Mouse (Mus musculus) hindbrain, embryonic 13.5 days (tissue): ENCODE results near the gene Atp1b3. TPM values are rescaled to one million over a fixed set of nuclear protein-coding genes. Genes with fewer than 3 reads are reported as not detected.
A peak's percentile ranks its signal among the peaks of the same experiment; 100 is the strongest.

Experiments used
- ATAC-seq: fragments of 200-750 bp; cut with Nextera tagmentation; 2 replicates; pipeline ENCODE4 v1.8.0; 2017; ENCODE audit warnings: moderate TSS enrichment; ENCODE audit not compliant: low FRiP score
- H3K27ac ChIP-seq: fragments of 300-500 bp; sonication (generic); 2 replicates; pipeline ENCODE4 v1.5.1; 2015; ENCODE audit warnings: inconsistent platforms, mild to moderate bottlenecking, moderate library complexity
- H3K27me3 ChIP-seq: fragments of 300-500 bp; sonication (generic); 2 replicates; pipeline ENCODE4 v1.6.1; 2015; ENCODE audit warnings: mild to moderate bottlenecking, inconsistent platforms
- H3K36me3 ChIP-seq: fragments of 300-500 bp; sonication (generic); 2 replicates; pipeline ENCODE4 v1.6.1; 2015; ENCODE audit warnings: mild to moderate bottlenecking, inconsistent platforms
- H3K4me1 ChIP-seq: fragments of 300-500 bp; sonication (generic); replicated peaks from 2 replicates; pipeline ENCODE4 v1.6.1; 2015; ENCODE audit warnings: inconsistent platforms
- H3K4me2 ChIP-seq: fragments of 300-500 bp; sonication (generic); 2 replicates; pipeline ENCODE4 v1.6.1; 2015; ENCODE audit warnings: inconsistent platforms, mild to moderate bottlenecking, moderate library complexity
- H3K4me3 ChIP-seq: fragments of 300-500 bp; sonication (generic); 2 replicates; pipeline ENCODE4 v1.5.1; 2015; ENCODE audit warnings: mild to moderate bottlenecking, inconsistent platforms
- H3K9ac ChIP-seq: fragments of 300-500 bp; sonication (generic); 2 replicates; pipeline ENCODE4 v1.6.1; 2015; ENCODE audit warnings: mild to moderate bottlenecking, inconsistent platforms
- H3K9me3 ChIP-seq: fragments of 300-500 bp; sonication (generic); 2 replicates; pipeline ENCODE4 v1.6.1; 2016; ENCODE audit warnings: inconsistent platforms
- WGBS: fragments of 180-500 bp; shearing (Covaris S2); methylation state at CpG from one replicate; pipeline ENCODE4 v1.1.7; 2015; 5-methylcytosine and 5-hydroxymethylcytosine counted together
- polyA plus RNA-seq: library from polyadenylated mRNA; unstranded; fragments of >200 nt; fragmentation: Nextera tagmentation; extraction: Ambion mirVana; gene quantifications from 2 replicates; pipeline ENCODE4 v1.2.1, GENCODE M21; 2015

The Atp1b3 gene
- polyA plus RNA-seq, 1 experiment from 2014 or later = 187 TPM

DNA sequence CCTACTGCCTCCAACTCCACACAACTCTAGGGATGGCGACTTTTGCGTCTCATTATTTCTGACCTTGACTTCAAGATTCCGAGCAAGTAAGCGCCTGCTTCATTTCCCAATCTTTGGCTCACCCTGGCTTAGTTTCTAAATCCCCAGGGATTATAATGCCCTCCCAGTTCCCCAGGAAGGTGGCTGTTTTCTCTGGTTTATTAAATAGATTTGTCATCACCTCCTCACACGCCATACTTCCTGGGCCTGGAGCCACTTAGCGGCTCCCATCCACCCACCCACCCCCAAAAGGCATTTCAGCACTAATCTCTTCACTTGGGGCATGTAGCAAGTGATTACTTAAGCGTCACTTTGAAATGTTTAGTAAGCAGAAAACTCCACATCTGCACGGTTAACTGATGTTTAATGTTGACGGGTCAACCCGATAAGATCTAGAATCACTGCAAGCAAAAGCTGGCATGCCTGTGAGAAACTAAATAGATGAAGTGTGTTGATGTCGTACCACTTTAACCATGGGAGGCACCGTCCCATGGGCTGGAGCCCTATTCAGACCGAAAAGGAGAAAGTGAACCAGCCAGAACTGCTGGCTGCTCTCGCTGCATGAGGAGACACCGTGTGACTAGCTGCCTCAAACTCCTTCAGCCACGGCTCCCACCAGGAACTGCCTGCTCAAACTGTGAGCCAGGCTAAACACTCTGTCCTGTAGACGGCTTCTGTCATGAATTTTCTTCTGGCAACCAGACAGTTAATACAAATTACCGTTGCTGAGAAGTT, 19.7 kb upstream of the Atp1b3 start:
- no peaks in the 10 kb centered on the region for H3K4me1 ChIP-seq
- no peaks in the 10 kb centered on the region for H3K36me3 ChIP-seq
- no peak overlapping the region for H3K4me2 ChIP-seq
- H3K4me3 ChIP-seq = no peak overlapping the region
- H3K9ac ChIP-seq = no peak overlapping the region
- H3K27me3 ChIP-seq = no peaks in the 10 kb centered on the region
- WGBS = 76% methylated on average over 18 of the region's 18 CpGs
- no peaks in the 10 kb centered on the region for H3K9me3 ChIP-seq
- no peak for ATAC-seq
- H3K27ac ChIP-seq = no peak overlapping the region

GRCm38 (mm10) chr9:96382756-96383155, 18.5 kb upstream of the Atp1b3 start:
- no peaks in the 10 kb centered on the region for H3K36me3 ChIP-seq

GRCm38 (mm10) chr9:96381393-96381792, 17.2 kb upstream of the Atp1b3 start:
- Histone ChIP-seq H3K4me3 (no peak overlapping the region), H3K4me2 (no peak overlapping the region), H3K4me1 (no peaks in the 10 kb centered on the region), H3K9ac (no peak overlapping the region), H3K36me3 (no peaks in the 10 kb centered on the region), H3K27ac (no peak overlapping the region), H3K9me3 (no peaks in the 10 kb centered on the region), H3K27me3 (no peaks in the 10 kb centered on the region)
- ATAC-seq = no peak
- WGBS = 89% methylated on average over 13 of the region's 13 CpGs

More at GRCm38 (mm10) chr9:96382756-96383155, 18.5 kb upstream of the Atp1b3 start:
- Histone ChIP-seq H3K27ac (no peak overlapping the region), H3K27me3 (no peaks in the 10 kb centered on the region), H3K4me3 (no peak overlapping the region), H3K9ac (no peak overlapping the region), H3K4me1 (no peaks in the 10 kb centered on the region), H3K4me2 (no peak overlapping the region), H3K9me3 (no peaks in the 10 kb centered on the region)
- 88% methylated on average over 4 of the region's 4 CpGs for WGBS
- ATAC-seq = no peak

GRCm38 (mm10) chr9:96379551-96379950, 15.3 kb upstream of the Atp1b3 start:
- H3K27ac ChIP-seq = no peak overlapping the region
- H3K4me1 ChIP-seq = no peaks in the 10 kb centered on the region
- H3K36me3 ChIP-seq = no peaks in the 10 kb centered on the region
- H3K9ac ChIP-seq = no peak overlapping the region
- H3K4me3 ChIP-seq = no peak overlapping the region
- no peaks in the 10 kb centered on the region for H3K9me3 ChIP-seq
- H3K4me2 ChIP-seq = no peak overlapping the region
- ATAC-seq = no peak
- H3K27me3 ChIP-seq = no peaks in the 10 kb centered on the region
- WGBS = 78% methylated on average over 7 of the region's 7 CpGs

DNA sequence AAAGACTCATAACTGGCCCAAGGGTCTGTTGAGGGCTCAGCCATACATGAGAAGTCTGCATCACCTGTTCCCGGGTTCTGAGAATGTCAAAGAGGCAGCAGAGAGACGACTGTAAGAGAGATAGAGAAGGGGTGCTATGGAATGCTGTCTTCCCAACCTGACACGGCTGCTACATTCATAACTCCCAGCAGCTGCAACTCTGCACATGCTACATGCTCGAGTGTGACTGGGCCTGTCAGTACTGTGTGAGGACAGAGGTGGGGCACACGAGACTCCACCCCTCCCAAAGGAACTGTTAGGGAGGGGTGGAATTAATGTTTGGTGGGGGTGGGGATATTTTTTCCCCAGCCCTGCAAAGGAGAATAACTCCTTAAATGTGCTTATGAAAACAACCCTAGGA, 14.5 kb upstream of the Atp1b3 start:
- Histone ChIP-seq H3K4me3 (no peak overlapping the region), H3K4me1 (no peaks in the 10 kb centered on the region), H3K27ac (no peak overlapping the region), H3K9ac (no peak overlapping the region), H3K36me3 (no peaks in the 10 kb centered on the region), H3K4me2 (no peak overlapping the region), H3K27me3 (no peaks in the 10 kb centered on the region), H3K9me3 (no peaks in the 10 kb centered on the region)
- WGBS = 75% methylated on average over 5 of the region's 5 CpGs
- no peak for ATAC-seq

DNA sequence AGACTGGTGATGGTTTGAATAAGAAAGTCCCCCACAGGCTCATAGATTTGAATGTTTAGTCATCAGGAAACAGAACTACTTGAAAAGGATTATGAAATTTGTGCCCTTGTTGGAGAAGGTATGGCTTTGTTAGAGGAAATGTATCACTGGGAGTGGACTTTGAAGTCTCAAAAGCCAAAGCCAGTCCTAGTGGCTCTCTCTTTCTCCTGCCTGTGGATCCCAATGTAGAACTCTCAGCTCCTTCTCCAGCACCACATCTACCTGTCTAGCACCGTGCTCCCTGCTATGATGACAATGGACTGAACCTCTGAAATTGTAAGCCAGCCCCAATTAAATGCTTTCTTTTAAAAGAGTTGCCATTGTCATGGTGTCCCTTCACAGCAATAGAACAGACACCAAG, 12.9 kb upstream of the Atp1b3 start:
- Histone ChIP-seq H3K4me3 (no peak overlapping the region), H3K9ac (no peak overlapping the region), H3K27ac (no peak overlapping the region), H3K27me3 (no peaks in the 10 kb centered on the region), H3K36me3 (no peaks in the 10 kb centered on the region), H3K9me3 (no peaks in the 10 kb centered on the region), H3K4me1 (no peaks in the 10 kb centered on the region), H3K4me2 (no peak overlapping the region)
- ATAC-seq = no peak
- 95% methylated on average over 1 of the region's 1 CpGs for WGBS

DNA sequence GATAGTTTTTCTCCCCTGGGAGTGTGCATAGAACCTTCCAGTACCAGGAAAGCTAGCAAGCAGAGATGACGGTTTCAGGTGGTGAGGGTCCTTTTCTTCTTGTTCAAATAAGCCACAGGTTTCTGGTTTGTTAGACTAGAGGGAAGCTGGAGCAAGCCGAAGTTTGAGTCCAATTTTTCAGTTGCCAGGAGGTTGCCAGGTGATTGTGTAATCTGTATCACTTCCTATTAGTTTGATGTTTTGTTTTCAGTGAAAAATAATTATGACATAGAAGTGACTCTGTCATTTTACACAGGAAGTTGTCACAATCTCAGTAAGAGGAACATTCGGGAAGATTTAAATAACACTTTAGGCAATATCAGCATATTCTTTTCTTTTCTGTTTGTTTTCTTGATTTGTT, 11.6 kb upstream of the Atp1b3 start:
- H3K9ac ChIP-seq = no peak overlapping the region

GRCm38 (mm10) chr9:96371075-96371474, 6.8 kb upstream of the Atp1b3 start:
- Histone ChIP-seq H3K9ac (no peak overlapping the region), H3K9me3 (no peaks in the 10 kb centered on the region), H3K4me1 (no peaks in the 10 kb centered on the region), H3K4me2 (no peak overlapping the region), H3K4me3 (no peak overlapping the region), H3K36me3 (no peaks in the 10 kb centered on the region), H3K27ac (no peak overlapping the region), H3K27me3 (no peaks in the 10 kb centered on the region)
- WGBS = 96% methylated on average over 5 of the region's 5 CpGs
- ATAC-seq = no peak

More for the DNA sequence above, 11.6 kb upstream of the Atp1b3 start:
- H3K9me3 ChIP-seq = no peaks in the 10 kb centered on the region
- ATAC-seq = no peak
- no peaks in the 10 kb centered on the region for H3K4me1 ChIP-seq
- H3K27ac ChIP-seq = no peak overlapping the region
- 91% methylated on average over 3 of the region's 3 CpGs for WGBS
- H3K4me2 ChIP-seq = no peak overlapping the region
- no peaks in the 10 kb centered on the region for H3K36me3 ChIP-seq
- no peak overlapping the region for H3K4me3 ChIP-seq
- no peaks in the 10 kb centered on the region for H3K27me3 ChIP-seq

DNA sequence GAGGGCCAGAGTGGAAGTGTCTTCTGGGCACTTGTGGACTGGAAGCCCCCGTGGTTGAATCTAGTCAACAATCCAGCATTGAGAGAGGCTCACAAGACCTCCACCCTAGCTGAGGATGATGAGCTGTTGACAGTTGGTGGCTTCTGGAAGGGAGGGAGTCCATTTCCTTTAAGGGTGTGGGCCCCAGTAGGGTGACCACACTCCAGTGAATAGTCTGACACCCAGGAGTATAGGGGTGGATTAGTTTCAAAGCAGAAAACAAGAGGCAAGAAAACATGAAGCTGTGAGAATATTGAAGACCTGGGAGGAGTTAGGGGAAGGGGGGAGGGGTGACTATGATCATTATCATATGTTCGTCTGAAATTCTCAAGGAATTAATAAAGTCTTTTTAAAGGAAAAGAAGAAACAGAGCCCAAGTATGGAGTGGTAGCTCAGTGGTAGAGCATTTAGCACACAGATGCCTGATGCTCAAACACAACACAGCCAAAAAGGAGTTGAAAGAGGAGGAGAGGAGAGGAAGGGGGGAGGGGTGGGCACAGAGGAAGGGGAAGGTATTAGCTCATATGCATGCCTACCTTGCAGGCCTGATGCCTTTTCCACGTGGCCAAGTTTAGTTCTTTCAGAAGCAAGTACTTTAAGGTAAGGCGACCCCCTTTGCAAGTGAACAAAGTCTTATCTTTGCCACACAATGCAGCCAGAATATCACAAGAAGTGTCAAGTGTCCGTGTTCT, 5.6 kb upstream of the Atp1b3 start:
- Histone ChIP-seq H3K27me3 (no peaks in the 10 kb centered on the region), H3K9me3 (no peaks in the 10 kb centered on the region), H3K27ac (no peak overlapping the region), H3K4me1 (no peaks in the 10 kb centered on the region), H3K9ac (no peak overlapping the region), H3K4me3 (no peak overlapping the region), H3K4me2 (no peak overlapping the region), H3K36me3 (no peaks in the 10 kb centered on the region)
- 68% methylated on average over 5 of the region's 5 CpGs for WGBS
- ATAC-seq = no peak

DNA sequence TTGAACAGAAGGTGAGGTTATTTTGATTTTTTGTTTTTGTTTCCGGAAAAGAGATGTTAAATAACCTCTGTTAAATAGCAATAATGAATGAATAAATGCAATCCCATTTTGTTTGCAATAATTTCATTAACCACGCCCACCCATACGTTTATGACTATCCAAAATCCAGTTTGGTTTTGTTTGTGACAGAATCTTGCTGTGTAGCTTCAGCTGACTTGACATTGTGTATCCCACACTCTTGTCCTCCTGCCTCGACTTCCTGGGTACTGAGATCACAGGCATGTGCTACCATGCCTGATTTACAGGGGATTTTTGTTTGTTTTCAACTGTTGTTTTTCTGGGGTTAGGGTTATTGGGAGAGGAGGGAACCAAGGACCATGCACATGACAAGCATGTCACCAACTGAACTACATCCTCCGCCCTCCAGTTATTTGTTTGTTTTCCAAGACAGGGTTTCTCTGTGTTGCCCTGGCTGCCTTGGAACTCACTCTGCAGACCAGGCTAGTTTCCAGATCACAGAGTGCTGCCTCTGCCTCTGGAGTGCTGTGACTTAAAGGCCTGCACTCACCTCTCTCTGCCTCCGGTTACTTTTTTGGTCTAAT, 1.1 kb upstream of the Atp1b3 start:
- Histone ChIP-seq H3K4me3 (no peak overlapping the region), H3K36me3 (no peaks in the 10 kb centered on the region), H3K9ac (no peak overlapping the region), H3K4me1 (peaks cover 22% of the 10 kb centered on the region), H3K27me3 (no peaks in the 10 kb centered on the region), H3K4me2 (no peak overlapping the region), H3K27ac (no peak overlapping the region; the same call in 1 of the 2 replicates), H3K9me3 (no peaks in the 10 kb centered on the region)
- no peak for ATAC-seq
- WGBS = 74% methylated on average over 6 of the region's 6 CpGs

GRCm38 (mm10) chr9:96363581-96364140, 581 bp downstream of the Atp1b3 start:
- ATAC-seq = peak; percentile 73
- Histone ChIP-seq H3K9me3 (no peaks in the 10 kb centered on the region), H3K4me1 (peaks cover 29% of the 10 kb centered on the region), H3K9ac (peak overlapping the region; percentile 96), H3K4me2 (peak overlapping the region; percentile 74), H3K27ac (peak overlapping the region; percentile 94), H3K36me3 (no peaks in the 10 kb centered on the region), H3K27me3 (no peaks in the 10 kb centered on the region), H3K4me3 (peak overlapping the region; percentile 89)
- under 1% methylated on average over 37 of the region's 64 CpGs for WGBS

DNA sequence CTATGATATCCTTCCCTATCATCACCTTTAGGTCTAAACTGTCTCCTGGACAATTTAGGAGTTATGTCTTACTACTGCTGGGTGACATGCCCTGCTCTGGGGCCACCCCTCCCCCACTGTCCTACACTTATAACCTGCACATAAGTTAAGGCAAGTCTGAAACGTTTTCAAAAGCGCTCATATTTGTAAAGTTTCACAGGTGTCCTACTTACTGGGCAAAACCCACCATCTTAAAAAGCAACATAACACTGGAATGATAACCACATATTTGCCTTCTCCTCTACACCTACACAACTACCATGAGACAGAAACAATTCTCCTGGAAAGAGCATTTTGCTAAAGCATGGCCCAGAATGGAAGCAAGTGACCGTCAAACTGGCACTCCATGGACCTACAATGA, 4.2 kb downstream of the Atp1b3 start:
- H3K9ac ChIP-seq = no peak overlapping the region
- H3K36me3 ChIP-seq = no peaks in the 10 kb centered on the region
- H3K27me3 ChIP-seq = no peaks in the 10 kb centered on the region
- H3K4me3 ChIP-seq = no peak overlapping the region
- H3K4me2 ChIP-seq = no peak overlapping the region
- peaks cover 35% of the 10 kb centered on the region for H3K4me1 ChIP-seq
- no peaks in the 10 kb centered on the region for H3K9me3 ChIP-seq
- H3K27ac ChIP-seq = no peak overlapping the region
- no peak for ATAC-seq
- WGBS = 89% methylated on average over 3 of the region's 3 CpGs
